Mouse (Mus musculus) NIH3T3 (cell line): ENCODE measurements around the gene Ttc12.

Experiments used
- DNase-seq: peaks from one replicate; pipeline ENCODE4 v3.0.0-alpha.2; 2012; ENCODE audit warnings: low read depth

Ttc12 gene

DNA sequence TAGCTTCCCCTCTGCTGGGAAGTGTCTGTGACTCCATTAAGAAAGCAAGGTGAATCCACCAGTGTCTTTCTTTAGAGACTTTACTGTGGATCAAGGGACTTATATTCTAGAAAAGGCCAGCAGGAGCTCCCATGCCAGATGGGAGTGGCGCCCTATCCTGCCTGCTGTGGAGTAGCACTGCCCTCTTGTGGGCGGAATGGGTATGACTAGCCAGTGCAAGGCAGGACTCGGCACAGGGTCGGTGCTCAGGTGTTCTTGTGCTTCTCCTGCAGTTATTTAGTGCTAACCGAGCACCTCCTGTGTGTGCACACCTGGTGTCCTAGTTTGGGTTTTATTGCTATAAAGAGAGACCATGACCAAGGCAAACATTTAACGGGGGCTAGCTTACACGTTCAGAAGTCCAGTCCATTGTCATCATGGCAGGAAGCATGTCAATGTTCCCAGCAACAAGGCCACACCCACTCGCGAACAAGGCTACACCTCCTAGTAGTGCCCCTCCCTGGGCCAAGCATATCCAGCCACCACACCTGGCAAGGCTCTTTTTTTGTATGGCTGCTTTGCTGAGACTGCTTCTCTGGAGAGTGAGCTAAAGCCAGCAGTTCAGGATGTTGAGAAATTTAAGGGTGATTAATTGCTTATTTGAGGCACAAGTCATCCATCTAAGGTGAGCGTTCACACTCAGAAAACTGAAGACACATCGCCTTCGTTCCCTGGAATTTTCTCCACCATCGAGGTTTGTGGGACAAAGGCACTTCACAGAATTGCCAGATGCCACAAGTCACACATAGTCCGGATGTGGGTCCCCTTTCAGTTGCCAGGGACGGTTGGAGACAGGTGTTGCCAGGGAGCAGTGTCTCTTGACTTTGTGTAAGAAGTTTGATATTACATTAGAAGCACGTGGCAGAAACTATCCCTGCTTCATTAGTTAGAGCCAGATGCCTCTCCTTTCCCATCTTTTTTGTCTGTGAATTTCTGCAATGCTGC lies 3.2 kb upstream of the Ttc12 start:
- DNase-seq: peak; percentile 86

DNA sequence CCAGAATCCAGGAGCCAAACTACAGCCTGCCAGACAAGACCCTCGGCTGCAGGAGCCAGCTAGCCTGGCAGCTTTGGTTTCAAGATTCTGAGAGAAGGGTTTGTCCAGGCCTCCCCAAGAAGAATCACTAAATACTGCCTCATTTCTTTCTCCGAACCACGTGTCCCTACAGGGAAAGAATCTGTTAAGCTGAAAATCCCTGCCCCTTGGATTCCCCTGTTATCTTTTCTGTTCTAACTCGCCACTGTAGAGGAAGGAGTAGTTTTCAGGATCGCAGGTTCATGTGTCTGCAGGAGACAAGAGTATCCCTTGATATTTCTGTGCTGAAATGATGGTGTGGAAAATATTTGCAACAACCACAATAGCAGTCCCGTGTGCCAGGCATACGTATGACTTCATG lies 2.2 kb upstream of the Ttc12 start:
- no peak for DNase-seq

DNA sequence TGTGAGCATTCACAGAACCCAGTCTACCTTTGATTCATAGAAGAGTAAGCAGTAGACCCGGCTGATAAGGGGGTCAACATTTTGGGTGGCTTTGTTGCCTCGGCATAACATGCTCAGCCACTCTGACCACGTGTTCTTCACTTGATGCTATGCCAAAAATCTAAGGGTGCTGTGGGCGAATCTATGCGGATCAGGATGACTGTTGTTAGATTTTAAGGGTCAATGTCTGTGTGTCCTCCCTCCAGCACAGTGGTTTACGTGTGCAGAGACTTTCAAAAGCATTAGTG lies 1.6 kb upstream of the Ttc12 start:
- no peak for DNase-seq

GRCm38 (mm10) chr9:49486805-49487656 lies 1.0 kb upstream of the Ttc12 start:
- DNase-seq: no peak

DNA sequence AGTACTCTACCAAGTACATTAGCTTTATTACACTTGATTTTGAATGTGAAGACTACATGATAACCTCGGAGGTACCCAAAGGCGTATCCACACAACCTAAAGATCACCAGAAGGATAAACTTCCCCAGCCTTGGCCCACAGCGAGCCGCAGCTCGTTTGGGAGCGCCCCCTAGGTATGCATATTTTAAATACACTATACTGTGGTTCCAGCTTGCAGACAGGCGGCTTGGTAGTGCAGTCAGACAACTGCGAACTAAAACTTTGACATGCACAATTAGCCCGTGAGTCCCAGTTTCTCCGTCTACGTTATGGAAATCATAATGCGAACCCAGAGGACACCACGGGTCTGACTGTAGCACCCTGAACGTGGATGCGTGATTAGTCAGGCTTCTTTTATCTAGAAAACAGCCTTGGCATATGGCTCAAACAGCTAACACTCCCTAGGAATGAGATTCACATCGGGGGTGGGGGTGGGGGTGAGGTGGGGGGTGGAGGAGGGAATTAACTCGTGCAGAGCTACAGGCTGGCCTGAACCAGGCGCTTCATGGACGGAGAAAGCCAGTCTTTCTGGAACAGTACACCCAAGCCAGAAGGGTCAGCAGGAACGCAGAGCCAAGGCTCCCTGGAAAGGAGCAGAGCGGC lies 654 bp downstream of the Ttc12 start:
- peak; percentile 75 for DNase-seq

DNA sequence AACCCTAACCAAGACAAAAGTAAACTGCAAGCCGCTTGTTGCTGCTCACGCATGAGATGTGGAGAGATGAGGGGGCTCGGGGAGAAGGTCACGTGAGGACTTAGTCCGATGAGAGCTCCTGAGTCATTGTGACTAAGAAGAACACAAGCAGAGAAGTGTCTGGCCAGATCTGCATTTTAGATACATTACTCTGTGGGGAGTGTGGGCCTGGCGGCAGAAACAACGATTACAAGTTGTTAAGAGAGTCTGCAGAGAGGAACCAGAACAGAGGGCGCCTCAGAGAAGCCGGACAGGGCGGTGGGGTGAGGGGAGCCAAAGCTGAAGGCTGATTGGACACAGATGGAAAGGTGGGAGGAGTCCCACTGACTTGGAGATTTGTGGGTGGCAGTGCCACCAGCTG lies 2.7 kb downstream of the Ttc12 start:
- DNase-seq: no peak

DNA sequence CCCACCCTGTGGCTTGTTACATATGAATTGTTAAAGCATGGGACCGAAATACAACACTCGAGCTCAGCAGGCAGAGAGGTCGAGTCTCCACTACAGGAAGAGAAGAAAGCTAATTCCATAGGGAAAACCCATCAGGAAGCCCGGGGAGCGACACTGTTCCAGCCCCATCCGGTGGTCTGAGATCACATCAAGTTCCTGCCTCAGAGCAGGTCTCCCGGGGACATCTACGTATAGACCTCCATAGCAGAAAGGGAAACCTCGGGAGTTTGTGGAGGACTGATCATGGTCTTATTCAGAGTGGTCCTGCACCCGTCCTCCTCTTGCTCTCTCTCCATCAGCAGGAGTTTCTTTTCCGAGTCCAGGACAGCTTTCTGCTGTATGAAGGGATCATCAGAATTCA lies 13.9 kb downstream of the Ttc12 start:
- DNase-seq: no peak

DNA sequence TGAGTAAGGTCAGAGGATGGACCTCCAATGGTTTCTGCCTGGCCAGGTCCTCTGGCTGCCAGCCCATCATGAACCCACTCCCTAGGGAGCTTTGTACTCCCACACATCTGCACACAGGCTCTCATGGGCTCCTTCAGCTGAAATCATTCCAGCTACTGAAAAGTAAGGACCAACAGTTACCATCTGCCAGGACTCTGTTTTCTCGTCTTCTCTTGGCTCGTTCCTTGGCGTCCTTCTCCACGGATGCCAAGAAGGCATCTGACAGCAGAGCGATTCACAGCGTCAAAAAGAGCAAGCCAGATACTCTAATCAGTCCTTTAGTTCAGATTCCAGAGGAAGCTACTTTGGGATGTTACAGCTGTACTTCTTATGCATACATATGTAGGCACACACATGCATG lies 15.1 kb downstream of the Ttc12 start:
- DNase-seq: no peak

GRCm38 (mm10) chr9:49470006-49470405 lies 16.0 kb downstream of the Ttc12 start:
- DNase-seq: no peak

DNA sequence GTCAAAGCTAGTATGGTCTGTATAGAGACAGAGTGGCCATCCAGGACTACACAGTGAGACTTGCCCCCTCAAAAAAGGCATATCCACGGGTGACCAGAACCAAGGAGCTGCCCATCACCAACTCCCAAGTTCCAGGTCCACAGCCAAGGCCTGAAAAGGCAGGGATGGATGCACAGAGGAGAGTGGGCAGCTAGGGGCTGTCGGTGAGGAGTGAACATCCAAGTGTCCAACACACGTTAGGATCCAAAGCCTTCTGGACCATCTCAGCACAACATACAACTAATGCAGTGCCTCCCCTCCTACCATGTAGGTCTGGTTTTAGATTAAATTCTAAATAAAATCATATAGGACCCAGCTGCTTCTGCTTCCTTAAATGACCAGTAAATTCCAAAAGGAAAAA lies 29.9 kb downstream of the Ttc12 start:
- DNase-seq: no peak

- DNase-seq: no peak
These were observed 33.6 kb downstream of the Ttc12 start for GRCm38 (mm10) chr9:49452396-49452795.

DNA sequence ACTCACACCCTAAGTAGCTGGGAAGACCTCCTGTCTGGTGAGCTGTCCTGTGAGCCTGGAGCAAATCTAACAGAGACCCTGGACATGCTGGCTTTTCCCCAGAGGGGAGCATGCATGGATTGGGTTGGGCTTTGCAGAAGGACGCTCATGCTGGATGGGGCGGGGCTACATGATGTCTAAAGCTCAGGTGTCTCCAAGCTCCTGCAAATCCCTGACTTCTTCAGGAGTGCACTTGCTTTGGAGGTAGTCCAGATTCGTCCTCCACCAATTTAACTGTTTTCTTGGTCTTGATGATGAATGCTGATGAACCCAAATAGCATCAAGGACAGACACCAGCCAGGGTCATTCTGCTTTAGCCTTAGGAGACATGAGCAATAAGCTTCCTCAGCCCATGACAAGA lies 35.5 kb downstream of the Ttc12 start:
- no peak for DNase-seq

DNA sequence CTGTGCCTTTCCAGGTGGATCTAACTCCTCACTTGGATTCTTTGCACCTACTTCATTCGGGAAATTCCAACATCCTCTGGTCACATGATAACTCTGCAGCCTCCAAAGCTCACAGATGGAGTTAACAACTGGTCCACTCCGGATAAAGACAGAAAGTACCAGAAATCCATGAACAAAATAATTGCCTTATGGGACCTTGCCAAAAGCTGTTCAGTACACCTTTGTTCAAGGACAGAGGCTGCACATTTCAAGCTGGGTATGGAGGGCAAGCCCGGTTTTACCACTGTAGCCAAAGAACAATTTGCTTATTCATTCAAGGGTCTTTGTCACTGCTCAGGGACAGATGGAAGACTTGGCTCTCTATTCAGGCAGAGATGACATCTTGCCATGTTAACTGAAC lies 43.4 kb downstream of the Ttc12 start:
- no peak for DNase-seq

GRCm38 (mm10) chr9:49427478-49427877 lies 58.5 kb downstream of the Ttc12 start:
- DNase-seq: peak; percentile 18

GRCm38 (mm10) chr9:49426921-49427320 lies 59.1 kb downstream of the Ttc12 start, which contains the start of gene Ankk1:
Gene Ankk1, minus strand, starts transcription at chr9:49427021.
- DNase-seq: no peak

- no peak for DNase-seq
These were observed 60.4 kb downstream of the Ttc12 start for GRCm38 (mm10) chr9:49425585-49425984.

DNA sequence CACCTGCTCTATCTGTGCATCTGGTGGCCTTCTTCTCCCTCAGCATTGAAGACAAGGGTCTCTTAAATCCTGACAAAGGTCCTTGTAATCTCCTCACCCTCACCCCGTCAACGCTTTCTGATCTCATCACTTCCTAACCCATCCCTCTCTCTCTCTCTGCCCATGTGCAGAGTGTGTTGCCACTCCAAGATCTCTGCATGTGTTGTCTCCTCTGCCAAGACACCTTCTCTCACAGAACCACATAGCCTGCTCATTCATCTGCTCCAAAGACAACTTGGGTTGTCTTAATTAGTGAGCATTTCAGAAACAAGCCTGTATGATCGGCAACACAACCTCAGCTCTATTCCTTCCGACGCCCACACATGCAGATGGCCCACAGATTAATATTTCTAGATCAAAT lies 62.2 kb downstream of the Ttc12 start:
- DNase-seq: no peak

- peak; percentile 24 for DNase-seq
These were observed 75.4 kb downstream of the Ttc12 start for GRCm38 (mm10) chr9:49410621-49411020.

- no peak for DNase-seq
These were observed 79.0 kb downstream of the Ttc12 start for GRCm38 (mm10) chr9:49407028-49407427.

DNA sequence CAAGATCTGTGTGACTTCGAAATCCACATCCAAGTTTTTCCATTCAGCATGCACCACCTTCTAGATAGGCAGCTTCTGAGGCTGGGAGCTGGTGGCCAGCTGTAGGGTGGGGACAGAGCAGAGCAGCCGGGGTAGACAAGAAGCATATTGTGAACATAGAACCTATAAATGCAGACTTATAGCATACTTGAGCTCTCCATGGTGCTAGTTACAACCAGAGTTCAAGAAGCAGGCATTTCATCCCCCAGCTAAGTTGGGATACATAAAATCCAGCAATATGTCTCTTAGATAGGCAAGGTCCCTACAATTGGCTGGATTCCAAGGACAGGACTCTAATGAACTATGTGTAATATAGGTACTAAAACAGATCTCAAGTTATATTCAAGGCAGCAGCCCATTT lies 82.3 kb downstream of the Ttc12 start:
- DNase-seq: peak; percentile 33

GRCm38 (mm10) chr9:49396006-49396405 lies 90.0 kb downstream of the Ttc12 start:
- DNase-seq: no peak

- DNase-seq: peak; percentile 4
These were observed 93.8 kb downstream of the Ttc12 start for GRCm38 (mm10) chr9:49392242-49392641.
